Mouse (Mus musculus) megakaryocyte, embryonic 14.5 days (primary cell): ENCODE data around the gene Dbndd2. TPM values are rescaled to one million over a fixed set of nuclear protein-coding genes. Genes with fewer than 3 reads are reported as not detected.

Source experiments
- H3K27me3 ChIP-seq: replicated peaks from 2 replicates; pipeline ENCODE3; 2012; ENCODE audit warnings: inconsistent platforms
- H3K36me3 ChIP-seq: replicated peaks from 2 replicates; pipeline ENCODE3; 2012; ENCODE audit warnings: low read length, inconsistent platforms, mixed read lengths
- H3K4me1 ChIP-seq: 2 replicates; pipeline ENCODE4 v1.6.1; 2012; ENCODE audit warnings: inconsistent platforms
- H3K4me3 ChIP-seq: replicated peaks from 2 replicates; pipeline ENCODE3; 2012; ENCODE audit warnings: moderate library complexity, mild to moderate bottlenecking, inconsistent platforms
- H3K9me3 ChIP-seq: 2 replicates; pipeline ENCODE4 v1.6.1; 2012; ENCODE audit warnings: inconsistent platforms
- FLI1 ChIP-seq: IDR thresholded peaks from 2 replicates; pipeline ENCODE4 v1.6.1; 2012; ENCODE audit warnings: low read length, inconsistent platforms, mixed read lengths
- GATA1 ChIP-seq: IDR thresholded peaks from 3 replicates; pipeline ENCODE4 v1.6.1; 2012; ENCODE audit warnings: mixed read lengths, low read length, inconsistent platforms, borderline replicate concordance
- polyA plus RNA-seq: library from polyadenylated mRNA; stranded (reverse); fragments of >175 nt; gene quantifications from 2 replicates; pipeline ENCODE4 v1.2.3, GENCODE M21; 2012; ENCODE audit warnings: low replicate concordance; ENCODE audit not compliant: insufficient read depth

Gene Dbndd2
- polyA plus RNA-seq, 1 experiment, result 4.2 TPM

- Histone ChIP-seq H3K4me3 (no peak overlapping the region), H3K9me3 (no peaks in the 10 kb centered on the region), H3K36me3 (peaks cover 60% of the 10 kb centered on the region), H3K27me3 (peaks cover 7% of the 10 kb centered on the region), H3K4me1 (peaks cover 24% of the 10 kb centered on the region)
- no peak for TF ChIP-seq GATA1
- TF ChIP-seq FLI1, result no peak
Observed at GRCm38 (mm10) chr2:164465161-164465560, 20.7 kb upstream of the Dbndd2 start.

GRCm38 (mm10) chr2:164466787-164467186, 19.1 kb upstream of the Dbndd2 start:
- H3K4me3 ChIP-seq, result no peak overlapping the region
- peaks cover 10% of the 10 kb centered on the region for H3K27me3 ChIP-seq
- peaks cover 21% of the 10 kb centered on the region for H3K4me1 ChIP-seq
- TF ChIP-seq FLI1 (no peak), GATA1 (no peak)
- H3K36me3 ChIP-seq, result peaks cover 60% of the 10 kb centered on the region
- no peaks in the 10 kb centered on the region for H3K9me3 ChIP-seq

DNA sequence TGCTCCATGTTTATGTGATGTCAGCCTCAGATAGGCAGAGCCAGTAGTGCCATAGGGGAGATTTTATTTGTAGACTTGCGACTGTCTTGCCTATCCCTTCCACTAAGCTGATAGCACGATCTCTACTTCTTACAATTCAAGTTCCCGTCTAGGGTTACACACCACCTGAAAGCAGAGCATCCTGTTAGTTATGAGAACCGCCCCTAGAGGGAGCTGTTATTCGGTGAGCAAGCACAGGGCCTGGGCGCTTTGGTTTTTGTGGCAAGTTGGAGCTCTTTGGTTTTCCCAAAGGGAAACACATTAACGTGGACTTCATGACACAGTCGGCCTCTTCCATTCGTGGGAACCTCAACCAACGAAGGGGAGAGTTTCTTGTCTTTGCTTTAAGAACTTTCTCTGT, 15.7 kb upstream of the Dbndd2 start:
- H3K9me3 ChIP-seq, result no peaks in the 10 kb centered on the region
- peaks cover 41% of the 10 kb centered on the region for H3K36me3 ChIP-seq
- H3K27me3 ChIP-seq, result peaks cover 17% of the 10 kb centered on the region
- H3K4me1 ChIP-seq, result peaks cover 12% of the 10 kb centered on the region; the same call in 1 of the 2 replicates
- TF ChIP-seq GATA1 (no peak), FLI1 (no peak)
- H3K4me3 ChIP-seq, result no peak overlapping the region

DNA sequence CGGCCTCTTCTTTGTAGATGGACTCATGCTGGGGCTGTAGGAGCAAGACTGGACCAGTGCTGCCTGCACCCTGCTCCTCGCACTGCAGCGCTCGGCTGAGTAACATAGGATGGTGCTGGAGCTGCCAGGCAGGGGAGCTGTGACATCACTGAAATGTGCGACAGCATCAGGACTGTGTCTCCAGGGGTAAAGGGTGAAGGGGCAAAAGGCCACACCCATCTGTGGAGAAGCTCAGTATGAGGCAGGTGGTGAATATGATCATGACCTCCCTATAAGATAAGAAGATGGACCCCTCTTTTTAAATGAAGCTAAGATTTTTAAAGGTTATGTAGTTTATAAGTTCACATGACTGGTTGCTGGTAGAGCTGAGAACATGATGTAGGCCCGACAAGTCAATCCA, 12.3 kb upstream of the Dbndd2 start, which contains the start of gene Trp53tg5:
TSS of gene Trp53tg5 (minus strand) at position 101 of the 400 bp plus-strand sequence.
- H3K4me1 ChIP-seq, result no peaks in the 10 kb centered on the region
- H3K27me3 ChIP-seq, result peaks cover 36% of the 10 kb centered on the region
- no peaks in the 10 kb centered on the region for H3K9me3 ChIP-seq
- TF ChIP-seq FLI1, result no peak
- no peak for TF ChIP-seq GATA1
- H3K36me3 ChIP-seq, result peaks cover 15% of the 10 kb centered on the region
- no peak within 1 kb of the TSS for H3K4me3 ChIP-seq

DNA sequence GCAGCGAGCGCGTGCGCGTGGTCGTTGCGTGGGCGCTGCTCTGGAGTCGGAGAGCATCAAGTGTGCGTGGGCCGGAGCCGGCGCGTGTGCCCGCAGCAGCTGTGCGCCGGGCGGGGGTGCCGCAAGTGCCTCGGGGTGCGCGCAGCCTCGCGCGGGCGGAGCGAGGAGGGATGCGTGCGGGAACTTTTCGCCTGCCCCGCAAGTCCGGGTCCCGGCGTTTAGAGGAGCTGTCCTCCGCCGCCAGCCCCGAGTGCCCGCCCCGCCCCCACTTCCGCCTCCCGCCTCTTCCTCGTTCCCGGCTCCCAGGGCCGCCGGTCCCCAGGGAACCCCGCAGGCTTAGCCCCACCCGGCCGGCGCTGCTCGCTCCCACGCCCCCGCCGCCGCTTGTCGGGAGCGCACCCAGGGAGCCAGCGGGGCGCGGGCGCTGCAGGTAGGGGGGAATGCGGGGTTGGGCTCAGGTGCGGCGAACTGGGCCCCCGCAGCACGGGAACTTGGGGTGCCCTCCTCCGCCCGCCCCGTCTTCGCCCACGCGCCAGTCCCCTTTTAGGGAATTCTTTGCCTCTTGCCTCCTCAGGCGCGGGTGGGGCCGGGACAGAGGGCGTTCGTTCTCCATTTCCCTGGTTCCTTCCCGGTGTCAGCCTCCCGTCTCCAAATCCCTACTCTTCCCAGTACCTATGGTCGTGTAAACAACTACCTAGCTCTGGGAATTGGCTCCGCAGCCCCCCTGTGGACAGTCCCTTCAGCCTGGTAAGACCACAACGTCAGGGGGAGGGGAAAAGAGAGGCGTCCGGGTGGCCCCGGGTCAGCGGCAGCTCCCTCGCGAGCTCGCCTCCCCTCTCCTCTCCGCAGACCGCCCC, 580 bp downstream of the Dbndd2 start:
- peaks cover 89% of the 10 kb centered on the region for H3K27me3 ChIP-seq

GRCm38 (mm10) chr2:164487115-164487527, 1.2 kb downstream of the Dbndd2 start:
- no peak for TF ChIP-seq GATA1
- TF ChIP-seq FLI1, result no peak
- H3K36me3 ChIP-seq, result no peaks in the 10 kb centered on the region
- peaks cover 15% of the 10 kb centered on the region for H3K4me1 ChIP-seq
- peak overlapping the region; percentile 90 for H3K4me3 ChIP-seq
- peaks cover 95% of the 10 kb centered on the region for H3K27me3 ChIP-seq
- no peaks in the 10 kb centered on the region; the same call in 1 of the 2 replicates for H3K9me3 ChIP-seq

More for the DNA sequence above, 580 bp downstream of the Dbndd2 start:
- Histone ChIP-seq H3K9me3 (no peaks in the 10 kb centered on the region; the same call in 1 of the 2 replicates), H3K36me3 (no peaks in the 10 kb centered on the region), H3K4me1 (peaks cover 15% of the 10 kb centered on the region), H3K4me3 (peak overlapping the region; percentile 90)
- no peak for TF ChIP-seq FLI1
- no peak for TF ChIP-seq GATA1

GRCm38 (mm10) chr2:164487812-164488211, 1.9 kb downstream of the Dbndd2 start:
- Histone ChIP-seq H3K4me3 (no peak overlapping the region), H3K9me3 (no peaks in the 10 kb centered on the region; the same call in 1 of the 2 replicates), H3K4me1 (peaks cover 15% of the 10 kb centered on the region), H3K36me3 (no peaks in the 10 kb centered on the region), H3K27me3 (peaks cover 96% of the 10 kb centered on the region)
- TF ChIP-seq GATA1, result no peak
- TF ChIP-seq FLI1, result no peak

DNA sequence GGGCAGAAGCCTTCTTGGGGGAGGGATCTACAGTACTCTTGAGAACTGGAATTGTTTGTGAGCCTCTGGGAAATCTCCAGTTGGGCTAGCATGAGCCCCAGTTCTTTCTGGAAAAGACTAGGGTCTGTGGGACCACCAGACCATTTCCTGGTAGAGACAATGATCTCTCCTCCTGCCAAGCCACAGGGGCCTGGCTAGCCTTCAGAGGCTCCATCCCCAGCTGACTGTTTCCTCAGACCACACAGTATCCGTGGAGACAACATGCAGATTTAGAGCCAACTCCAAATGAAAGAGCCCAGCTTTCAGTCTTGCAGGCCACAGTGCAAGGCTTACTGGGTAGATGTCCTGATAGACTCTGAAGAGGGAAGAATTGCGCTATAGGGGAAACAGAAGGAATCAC, 8.2 kb downstream of the Dbndd2 start:
- H3K4me3 ChIP-seq, result no peak overlapping the region
- TF ChIP-seq FLI1 (no peak), GATA1 (no peak)
- H3K36me3 ChIP-seq, result peaks cover 2% of the 10 kb centered on the region

GRCm38 (mm10) chr2:164496331-164496730, 10.4 kb downstream of the Dbndd2 start:
- Histone ChIP-seq H3K27me3 (peaks cover 65% of the 10 kb centered on the region), H3K9me3 (no peaks in the 10 kb centered on the region), H3K4me3 (peak overlapping the region; percentile 43), H3K36me3 (peaks cover 23% of the 10 kb centered on the region), H3K4me1 (peaks cover 19% of the 10 kb centered on the region)
- no peak for TF ChIP-seq FLI1
- no peak for TF ChIP-seq GATA1

More for the DNA sequence above, 8.2 kb downstream of the Dbndd2 start:
- Histone ChIP-seq H3K27me3 (peaks cover 76% of the 10 kb centered on the region), H3K9me3 (no peaks in the 10 kb centered on the region), H3K4me1 (peaks cover 19% of the 10 kb centered on the region)

- H3K4me3 ChIP-seq, result peak within 1 kb of the TSS; percentile 92
- TF ChIP-seq GATA1 (no peak), FLI1 (no peak)
- peaks cover 19% of the 10 kb centered on the region for H3K4me1 ChIP-seq
- peaks cover 29% of the 10 kb centered on the region for H3K36me3 ChIP-seq
- no peaks in the 10 kb centered on the region for H3K9me3 ChIP-seq
- H3K27me3 ChIP-seq, result peaks cover 57% of the 10 kb centered on the region
Observed at GRCm38 (mm10) chr2:164496847-164497690, 11.2 kb downstream of the Dbndd2 start, which contains the start of gene Pigt. Gene Pigt (plus strand): TSS chr2:164497520.
